Mouse (Mus musculus): ENCODE data around the gene Gm16430. TPM values are rescaled to one million over a fixed set of nuclear protein-coding genes. Genes with fewer than 3 reads are reported as not detected.

Gene Gm16430
- polyA plus RNA-seq (2015; fragmentation: Nextera tagmentation; extraction: Ambion mirVana): not detected in 2 replicates

GRCm38 (mm10) chrX:54621911-54622310 lies at the start of gene Gm16430:
Gm16430 (plus strand) TSS chrX:54622211.

Other genes with a start within 250 kb of the Gm16430 start
- gene Gm16405, start 91.0 kb upstream of the Gm16430 start, polyA plus RNA-seq (2015; fragmentation: Nextera tagmentation; extraction: Ambion mirVana): not detected in 2 replicates

Measured in skeletal muscle tissue, postnatal 0 days (tissue).